Mouse (Mus musculus): ENCODE results near the gene Smim20.

- no peak for TF ChIP-seq POLR2A (IDR thresholded peaks at IDR 0.05; ENCODE audit: extremely low read depth, insufficient read depth, low read length)
- TF ChIP-seq CTCF (IDR thresholded peaks at IDR 0.05; ENCODE audit: low read depth, low read length) = no peak
These were observed 26.9 kb upstream of the Smim20 start for GRCm38 (mm10) chr5:53239831-53240440.

All from liver, adult 2 months (tissue).